Mouse (Mus musculus): ENCODE measurements at regions not wholly inside any gene's neighbourhood (a gene's known extent, or its start where the extent isn't known, plus 50 kb on each side); places are given as distances from the start of the nearest gene placed in this dataset.

DNA sequence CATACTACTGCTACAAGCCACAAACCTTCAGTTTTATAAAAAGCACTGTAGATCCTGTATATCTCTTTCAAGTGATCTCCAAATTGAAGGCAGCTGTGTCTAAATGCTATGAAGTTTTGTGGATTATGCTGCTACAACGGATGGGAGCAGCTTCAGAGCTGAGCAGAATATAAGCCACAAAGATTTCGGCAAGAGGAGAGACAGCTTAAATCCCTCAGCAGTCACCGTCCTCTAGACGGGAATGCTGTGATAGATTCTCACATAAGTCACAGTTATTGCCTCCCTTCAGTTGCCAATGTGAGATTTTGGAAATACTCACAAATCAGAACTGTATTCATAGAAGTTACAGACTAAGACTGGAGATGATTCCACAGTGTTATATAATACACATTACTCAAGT is 76.3 kb upstream of the Ccdc85a start:
- Histone ChIP-seq H3K27ac (no peak overlapping the region), H3K9me3 (ENCODE audit: low read length) (no peaks in the 10 kb centered on the region), H3K4me2 (ENCODE audit: low read depth, low read length) (no peak overlapping the region), H3K9ac (replicated peaks; ENCODE audit: low read length) (no peak overlapping the region), H3K36me3 (ENCODE audit: insufficient read depth, low read length) (no peaks in the 10 kb centered on the region), H3K4me3 (ENCODE audit: low read length) (no peak overlapping the region), H3K4me1 (ENCODE audit: insufficient read depth, low read length) (no peaks in the 10 kb centered on the region), H3K27me3 (ENCODE audit: insufficient read depth, low read length) (no peaks in the 10 kb centered on the region)
- DNase-seq (ENCODE audit: low spot score) (no peak), ATAC-seq (no peak)
- TF ChIP-seq CTCF (IDR thresholded peaks at IDR 0.05; ENCODE audit: low read depth), result no peak
- WGBS, result 78% methylated on average over 4 of the region's 4 CpGs

DNA sequence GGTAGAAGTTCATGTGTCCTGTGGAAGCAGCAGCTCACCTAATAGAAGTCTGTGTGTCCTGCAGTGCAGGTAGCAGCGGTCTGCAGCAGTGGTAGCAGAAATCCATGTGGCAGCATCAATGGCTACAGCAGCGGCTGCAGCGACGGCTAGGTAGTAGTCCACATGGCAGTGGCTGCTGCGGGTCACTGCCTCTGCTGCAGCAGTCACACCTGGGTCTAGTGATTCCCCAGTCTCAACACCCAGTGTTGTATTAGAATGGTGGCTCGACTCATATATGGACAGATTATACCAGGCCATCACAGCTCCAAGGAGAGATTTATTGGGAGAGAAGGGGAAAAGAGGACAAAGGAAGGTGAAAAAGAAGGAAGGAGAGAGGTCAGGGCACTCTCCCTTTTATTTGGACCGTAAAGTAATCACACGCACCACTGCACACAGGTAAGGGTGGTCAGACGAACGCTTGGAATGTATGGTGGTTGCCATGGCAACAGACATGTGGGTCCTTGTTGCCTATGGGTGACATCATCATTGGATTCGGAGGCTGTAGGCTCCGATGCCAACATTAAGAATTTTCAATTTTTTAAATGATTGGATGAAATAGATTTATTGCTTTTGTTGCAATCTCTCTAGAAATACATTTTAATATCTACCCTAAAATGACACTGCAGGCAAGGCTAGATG is 71.2 kb upstream of the Ccdc85a start:
- DNase-seq (ENCODE audit: low spot score), result peak; percentile 44
- no peak overlapping the region for H3K27ac ChIP-seq

GRCm38 (mm10) chr11:28649446-28649845 is 65.3 kb upstream of the Ccdc85a start:
- Histone ChIP-seq H3K36me3 (ENCODE audit: insufficient read depth, low read length) (no peaks in the 10 kb centered on the region), H3K4me1 (ENCODE audit: insufficient read depth, low read length) (no peaks in the 10 kb centered on the region), H3K4me2 (ENCODE audit: low read depth, low read length) (no peak overlapping the region), H3K9ac (replicated peaks; ENCODE audit: low read length) (no peak overlapping the region), H3K27ac (no peak overlapping the region), H3K27me3 (ENCODE audit: insufficient read depth, low read length) (no peaks in the 10 kb centered on the region), H3K4me3 (ENCODE audit: low read length) (no peak overlapping the region), H3K9me3 (ENCODE audit: low read length) (no peaks in the 10 kb centered on the region)
- ATAC-seq, result peak; percentile 55; the same call in 1 of the 2 replicates
- TF ChIP-seq CTCF (IDR thresholded peaks at IDR 0.05; ENCODE audit: low read depth), result no peak
- 73% methylated on average over 7 of the region's 7 CpGs for WGBS
- no peak for DNase-seq (ENCODE audit: low spot score)

More for the DNA sequence above, 71.2 kb upstream of the Ccdc85a start:
- H3K9me3 ChIP-seq (ENCODE audit: low read length), result no peaks in the 10 kb centered on the region
- no peaks in the 10 kb centered on the region for H3K36me3 ChIP-seq (ENCODE audit: insufficient read depth, low read length)
- TF ChIP-seq CTCF (IDR thresholded peaks at IDR 0.05; ENCODE audit: low read depth), result no peak
- no peak overlapping the region for H3K4me3 ChIP-seq (ENCODE audit: low read length)
- 87% methylated on average over 12 of the region's 12 CpGs for WGBS
- no peaks in the 10 kb centered on the region for H3K27me3 ChIP-seq (ENCODE audit: insufficient read depth, low read length)
- no peak overlapping the region for H3K4me2 ChIP-seq (ENCODE audit: low read depth, low read length)
- ATAC-seq, result peak; percentile 43; the same call in 1 of the 2 replicates
- no peak overlapping the region for H3K9ac ChIP-seq (replicated peaks; ENCODE audit: low read length)
- H3K4me1 ChIP-seq (ENCODE audit: insufficient read depth, low read length), result no peaks in the 10 kb centered on the region

DNA sequence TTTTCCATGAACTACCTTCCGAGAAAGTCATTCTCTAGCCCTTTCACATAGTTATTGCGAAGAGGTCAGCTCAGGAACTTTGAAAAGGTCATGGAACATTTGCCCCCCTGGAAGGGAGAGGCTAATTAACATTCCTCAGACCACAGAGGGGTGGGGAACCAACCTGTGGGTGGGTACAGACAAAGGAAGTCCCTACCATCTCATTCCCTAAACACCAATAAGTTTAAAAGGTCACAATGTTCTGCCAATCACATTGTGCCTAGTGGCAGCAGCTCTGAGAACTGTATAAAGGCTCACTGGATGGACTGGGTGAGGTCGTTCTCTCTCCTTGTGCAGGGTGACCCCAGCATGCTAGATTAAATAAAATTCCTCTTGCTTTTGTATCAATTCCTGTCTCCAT is 64.8 kb upstream of the Ccdc85a start:
- Histone ChIP-seq H3K4me1 (ENCODE audit: insufficient read depth, low read length) (no peaks in the 10 kb centered on the region), H3K4me2 (ENCODE audit: low read depth, low read length) (no peak overlapping the region), H3K27ac (no peak overlapping the region), H3K36me3 (ENCODE audit: insufficient read depth, low read length) (no peaks in the 10 kb centered on the region), H3K4me3 (ENCODE audit: low read length) (no peak overlapping the region), H3K9me3 (ENCODE audit: low read length) (no peaks in the 10 kb centered on the region), H3K9ac (replicated peaks; ENCODE audit: low read length) (no peak overlapping the region), H3K27me3 (ENCODE audit: insufficient read depth, low read length) (no peaks in the 10 kb centered on the region)
- ATAC-seq, result no peak
- 31% methylated on average over 3 of the region's 3 CpGs for WGBS
- DNase-seq (ENCODE audit: low spot score), result no peak
- TF ChIP-seq CTCF (IDR thresholded peaks at IDR 0.05; ENCODE audit: low read depth), result no peak

DNA sequence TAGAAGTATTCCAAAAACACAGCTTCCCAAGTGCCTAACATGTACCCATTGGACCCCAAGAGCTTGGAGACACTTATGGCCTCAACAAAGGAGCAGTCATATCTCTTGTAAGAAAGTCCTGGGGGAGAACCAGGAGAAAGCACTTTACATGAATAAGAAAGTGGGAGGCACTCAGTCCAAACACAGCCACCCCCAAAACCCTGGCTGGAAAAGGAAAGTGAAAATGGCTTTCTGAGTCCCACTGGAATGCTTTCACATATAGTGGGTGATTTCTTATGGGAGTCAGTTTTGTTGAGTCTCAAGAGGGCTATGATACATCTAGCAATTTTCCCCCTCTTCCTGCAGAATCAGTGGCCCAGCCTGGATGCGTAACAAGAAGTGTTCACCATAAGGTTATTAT is 55.0 kb upstream of the Ccdc85a start:
- Histone ChIP-seq H3K9ac (replicated peaks; ENCODE audit: low read length) (no peak overlapping the region), H3K4me1 (ENCODE audit: insufficient read depth, low read length) (no peaks in the 10 kb centered on the region), H3K9me3 (ENCODE audit: low read length) (no peaks in the 10 kb centered on the region), H3K27me3 (ENCODE audit: insufficient read depth, low read length) (no peaks in the 10 kb centered on the region), H3K4me2 (ENCODE audit: low read depth, low read length) (no peak overlapping the region), H3K4me3 (ENCODE audit: low read length) (no peak overlapping the region), H3K27ac (no peak overlapping the region), H3K36me3 (ENCODE audit: insufficient read depth, low read length) (no peaks in the 10 kb centered on the region)
- DNase-seq (ENCODE audit: low spot score) (no peak), ATAC-seq (no peak)
- 88% methylated on average over 1 of the region's 1 CpGs for WGBS
- TF ChIP-seq CTCF (IDR thresholded peaks at IDR 0.05; ENCODE audit: low read depth), result no peak

DNA sequence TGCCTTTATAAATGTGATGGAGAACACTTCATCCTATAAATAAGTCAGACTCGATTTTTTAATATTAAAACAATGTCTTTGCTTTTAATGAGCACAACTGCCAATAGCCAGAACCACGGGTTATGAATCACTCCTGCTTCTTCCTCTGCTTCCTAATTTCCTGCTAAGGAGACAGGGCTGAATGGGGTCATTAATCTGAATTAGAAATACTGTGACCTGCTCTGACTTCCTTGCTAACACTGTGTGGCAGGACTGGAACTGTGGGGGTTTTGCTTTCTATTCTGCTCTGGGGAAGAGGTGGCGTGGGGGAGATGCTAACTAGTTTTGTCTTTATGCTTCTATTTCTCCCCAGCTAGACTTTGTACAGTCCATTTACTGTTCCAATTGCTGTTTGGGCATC is 52.6 kb upstream of the Ccdc85a start:
- Histone ChIP-seq H3K9ac (replicated peaks; ENCODE audit: low read length) (no peak overlapping the region), H3K27ac (no peak overlapping the region), H3K4me1 (ENCODE audit: insufficient read depth, low read length) (no peaks in the 10 kb centered on the region), H3K4me3 (ENCODE audit: low read length) (no peak overlapping the region), H3K27me3 (ENCODE audit: insufficient read depth, low read length) (no peaks in the 10 kb centered on the region), H3K9me3 (ENCODE audit: low read length) (no peaks in the 10 kb centered on the region), H3K4me2 (ENCODE audit: low read depth, low read length) (no peak overlapping the region), H3K36me3 (ENCODE audit: insufficient read depth, low read length) (no peaks in the 10 kb centered on the region)
- TF ChIP-seq CTCF (IDR thresholded peaks at IDR 0.05; ENCODE audit: low read depth), result no peak
- no peak for ATAC-seq
- 55% methylated on average over 3 of the region's 3 CpGs for WGBS
- DNase-seq (ENCODE audit: low spot score), result no peak

MicroRNA genes in the stretch of these regions (microRNA counts, 519-probe panel; counts per million panel counts)
- microRNA mmu-miR-216a (1,861 counts per million, percentile 25 among the panel's probes with 10 or more counts), microRNA mmu-miR-216b (4,011 counts per million, percentile 71 among the panel's probes with 10 or more counts), microRNA mmu-miR-217 (370 counts per million, percentile 5 among the panel's probes with 10 or more counts)

Small RNA genes lying in the stretch of these regions (microRNA-seq; reads per million reads assigned to microRNA genes)
- gene Mir216a (187 to 196 reads per million in 2 experiments), gene Mir216b (0 reads per million in 2 experiments), gene Mir216c (0 reads per million in 2 experiments), gene Mir217 (1,022 to 1,129 reads per million in 2 experiments)
